Mouse (Mus musculus): ENCODE results near the gene Vars. TPM values are rescaled to one million over a fixed set of nuclear protein-coding genes. Genes with fewer than 3 reads are reported as not detected.
A peak's percentile ranks its signal among the peaks of the same experiment; 100 is the strongest.

The Vars gene
- total RNA-seq, 2 experiments from 2014 or later, result 45.1 to 50.1 TPM

- DNase-seq, result no peak
Measured at GRCm38 (mm10) chr17:35048149-35048931, 47.6 kb downstream of the Vars start.

GRCm38 (mm10) chr17:35048932-35049440 is 48.2 kb downstream of the Vars start:
- DNase-seq, result no peak

GRCm38 (mm10) chr17:35049561-35050016 is 48.8 kb downstream of the Vars start, which contains the start of gene Clic1:
Gene Clic1 (plus strand): TSS chr17:35049966.
- no peak for DNase-seq

- DNase-seq, result no peak
Measured at GRCm38 (mm10) chr17:35050126-35050750, 49.5 kb downstream of the Vars start.

- DNase-seq, result no peak
Measured at GRCm38 (mm10) chr17:35051156-35052086, 50.6 kb downstream of the Vars start.

- no peak for DNase-seq
Measured at GRCm38 (mm10) chr17:35052271-35052798, 51.5 kb downstream of the Vars start.

GRCm38 (mm10) chr17:35055691-35056495 is 55.1 kb downstream of the Vars start:
- no peak for DNase-seq

GRCm38 (mm10) chr17:35057090-35057489 is 56.3 kb downstream of the Vars start:
- DNase-seq, result no peak

GRCm38 (mm10) chr17:35058316-35058715 is 57.5 kb downstream of the Vars start:
- DNase-seq, result no peak

GRCm38 (mm10) chr17:35058911-35059892 is 58.4 kb downstream of the Vars start, which contains the start of gene Ddah2:
Gene Ddah2 (plus strand): TSS chr17:35059035.
- peak; percentile 67 to 78 for DNase-seq

- no peak for DNase-seq
Measured at GRCm38 (mm10) chr17:35060071-35060470, 59.3 kb downstream of the Vars start.

GRCm38 (mm10) chr17:35060737-35061297 is 60.0 kb downstream of the Vars start:
- DNase-seq, result no peak

- no peak for DNase-seq
Measured at GRCm38 (mm10) chr17:35061299-35061698, 60.5 kb downstream of the Vars start.

- no peak for DNase-seq
Measured at GRCm38 (mm10) chr17:35063466-35063865, 62.7 kb downstream of the Vars start.

- no peak for DNase-seq
Measured at GRCm38 (mm10) chr17:35064378-35064877, 63.6 kb downstream of the Vars start.

GRCm38 (mm10) chr17:35064951-35065947 is 64.5 kb downstream of the Vars start, which contains the start of gene Ly6g6c:
Gene Ly6g6c (plus strand): TSS chr17:35065388.
- no peak for DNase-seq
